Mouse (Mus musculus) spleen, adult 2 months (tissue): ENCODE results near the gene Cacna1g. TPM values are rescaled to one million over a fixed set of nuclear protein-coding genes. Genes with fewer than 3 reads are reported as not detected.

Experiments used
- DNase-seq, 2 experiments: peaks; one replicate each; pipeline versions ENCODE4 v3.0.0 to v3.0.0-alpha.2; 2012 to 2021; ENCODE audit warnings: low spot score in 2 of 2, low read depth in 1 of 2
- H3K27ac ChIP-seq: fragments of 200-500 bp; 2 replicates; pipeline ENCODE4 v1.5.1; 2012; ENCODE audit warnings: low read length, inconsistent platforms; ENCODE audit not compliant: insufficient read depth
- H3K27me3 ChIP-seq: fragments of 200-500 bp; 2 replicates; pipeline ENCODE4 v1.6.1; 2012; ENCODE audit warnings: mild to moderate bottlenecking, moderate library complexity, low read length, inconsistent platforms; ENCODE audit not compliant: control insufficient read depth, insufficient read depth
- H3K36me3 ChIP-seq: fragments of 200-500 bp; 2 replicates; pipeline ENCODE4 v1.6.1; 2012; ENCODE audit warnings: mild to moderate bottlenecking, low read length, inconsistent platforms; ENCODE audit not compliant: control insufficient read depth, insufficient read depth
- H3K4me1 ChIP-seq: fragments of 200-500 bp; 2 replicates; pipeline ENCODE4 v1.6.1; 2011; ENCODE audit warnings: inconsistent platforms; ENCODE audit not compliant: control insufficient read depth, insufficient read depth, insufficient read length
- H3K4me3 ChIP-seq: fragments of 200-500 bp; 2 replicates; pipeline ENCODE4 v1.5.1; 2011; ENCODE audit warnings: mild to moderate bottlenecking, inconsistent platforms; ENCODE audit not compliant: insufficient read depth, insufficient read length; ENCODE audit errors: extremely low read depth
- CTCF ChIP-seq: fragments of 200-500 bp; IDR thresholded peaks from 2 replicates; pipeline ENCODE4 v1.5.1; 2011; ENCODE audit warnings: mild to moderate bottlenecking, inconsistent platforms; ENCODE audit not compliant: insufficient read depth, insufficient read length, insufficient replicate concordance; ENCODE audit errors: extremely low read depth
- POLR2A ChIP-seq: fragments of 200-500 bp; IDR thresholded peaks from 2 replicates; pipeline ENCODE4 v1.6.1; 2011; ENCODE audit warnings: low read depth, low read length, inconsistent platforms
- WGBS: fragments of 180-500 bp; shearing (Covaris S2); methylation state at CpG from one replicate; pipeline ENCODE4 v1.1.7; 2018; 5-methylcytosine and 5-hydroxymethylcytosine counted together
- polyA plus RNA-seq: library from polyadenylated mRNA; depleted of rRNA; stranded (reverse); fragments of >200 nt; gene quantifications from 2 replicates; pipeline ENCODE4 v1.2.3, GENCODE M21; 2012; rRNA removed

Gene Cacna1g
- polyA plus RNA-seq, 1 experiment = 12.0 TPM

DNA sequence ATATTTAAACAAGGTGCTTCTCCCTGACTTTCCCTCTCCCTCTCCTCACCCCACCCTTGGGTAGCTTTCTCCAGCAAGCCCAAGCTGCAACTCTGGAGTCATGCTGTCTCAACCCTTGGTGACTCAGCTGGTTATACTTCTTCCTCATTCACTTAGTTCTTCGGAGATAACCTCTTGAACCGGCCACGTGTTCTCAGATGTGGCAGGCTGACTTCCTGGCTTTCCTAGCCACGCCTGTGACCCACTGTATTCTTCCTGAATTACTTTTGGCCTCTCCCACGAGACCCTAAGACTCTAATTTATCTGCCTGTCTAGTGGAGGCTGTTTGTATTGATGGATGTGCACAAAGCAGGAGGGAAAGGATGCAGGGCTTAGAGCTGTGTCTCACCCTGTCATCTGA lies 103.2 kb downstream of the Cacna1g start:
- H3K4me1 ChIP-seq = no peaks in the 10 kb centered on the region; the same call in 1 of the 2 replicates
- no peak overlapping the region for H3K4me3 ChIP-seq
- H3K36me3 ChIP-seq = no peaks in the 10 kb centered on the region
- H3K27me3 ChIP-seq = no peaks in the 10 kb centered on the region
- no peak for DNase-seq
- TF ChIP-seq CTCF (no peak), POLR2A (no peak)
- WGBS = 3% methylated on average over 5 of the region's 5 CpGs
- H3K27ac ChIP-seq = no peak overlapping the region

GRCm38 (mm10) chr11:94369981-94370380 lies 104.0 kb downstream of the Cacna1g start:
- TF ChIP-seq CTCF (no peak), POLR2A (no peak)
- H3K27me3 ChIP-seq = no peaks in the 10 kb centered on the region
- no peaks in the 10 kb centered on the region; the same call in 1 of the 2 replicates for H3K4me1 ChIP-seq
- no peaks in the 10 kb centered on the region for H3K36me3 ChIP-seq
- H3K27ac ChIP-seq = no peak overlapping the region
- H3K4me3 ChIP-seq = no peak overlapping the region
- no peak for DNase-seq
- WGBS = 60% methylated on average over 6 of the region's 6 CpGs

DNA sequence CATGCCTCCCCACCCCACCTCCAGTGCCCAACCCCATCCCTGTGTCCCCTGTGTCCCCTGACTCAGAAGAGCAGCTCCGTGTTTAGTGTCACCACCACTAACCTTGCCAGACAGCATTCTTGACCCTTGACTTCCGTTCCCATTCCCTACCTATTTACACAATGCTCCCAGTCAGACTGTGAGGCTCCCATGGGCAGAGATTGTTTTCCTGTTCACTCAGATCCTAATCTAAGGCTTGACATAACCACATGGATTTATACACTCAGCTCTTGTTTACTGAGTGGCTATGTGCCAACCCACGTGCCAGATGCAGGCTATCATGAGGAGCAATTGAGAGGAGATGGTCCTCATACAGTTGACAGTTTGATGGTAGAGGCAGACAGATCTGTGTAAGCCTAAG lies 108.7 kb downstream of the Cacna1g start:
- no peak for TF ChIP-seq POLR2A
- TF ChIP-seq CTCF = no peak
- H3K27me3 ChIP-seq = no peaks in the 10 kb centered on the region
- H3K27ac ChIP-seq = no peak overlapping the region
- DNase-seq = no peak
- no peaks in the 10 kb centered on the region for H3K4me1 ChIP-seq
- whole genome bisulfite sequencing = 84% methylated on average over 3 of the region's 3 CpGs
- no peaks in the 10 kb centered on the region for H3K36me3 ChIP-seq
- H3K4me3 ChIP-seq = no peak overlapping the region

DNA sequence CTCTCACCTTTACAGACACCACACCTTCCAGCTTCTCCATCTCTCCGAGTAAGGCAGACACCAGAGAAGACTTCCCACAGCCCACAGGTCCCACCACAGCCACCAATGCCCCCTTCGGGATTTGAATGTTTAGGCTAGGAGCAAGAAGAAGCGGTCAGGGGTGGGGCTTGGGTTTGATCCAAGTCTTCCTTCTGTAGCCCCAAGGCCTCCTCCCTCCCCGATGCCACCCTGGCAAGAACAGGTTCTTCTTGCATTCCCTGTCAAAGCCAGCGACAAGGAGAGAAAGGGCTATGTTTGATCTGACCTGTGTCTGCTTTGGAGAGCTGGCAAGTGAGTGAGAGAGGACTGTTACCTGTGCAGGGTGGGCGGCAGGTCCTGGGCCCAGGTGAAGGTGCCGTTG lies 110.3 kb downstream of the Cacna1g start:
- no peak for TF ChIP-seq POLR2A
- no peak for TF ChIP-seq CTCF
- DNase-seq = no peak

GRCm38 (mm10) chr11:94362101-94362500 lies 111.9 kb downstream of the Cacna1g start:
- H3K36me3 ChIP-seq = no peaks in the 10 kb centered on the region
- no peaks in the 10 kb centered on the region for H3K4me1 ChIP-seq
- DNase-seq = no peak
- TF ChIP-seq CTCF = no peak
- H3K27me3 ChIP-seq = no peaks in the 10 kb centered on the region
- WGBS = 95% methylated on average over 5 of the region's 5 CpGs
- no peak overlapping the region for H3K4me3 ChIP-seq
- no peak overlapping the region for H3K27ac ChIP-seq

More for the DNA sequence above, 110.3 kb downstream of the Cacna1g start:
- Histone ChIP-seq H3K4me1 (no peaks in the 10 kb centered on the region), H3K36me3 (no peaks in the 10 kb centered on the region), H3K27me3 (no peaks in the 10 kb centered on the region), H3K4me3 (no peak overlapping the region), H3K27ac (no peak overlapping the region)
- WGBS = 78% methylated on average over 7 of the region's 7 CpGs

GRCm38 (mm10) chr11:94361166-94361870 lies 112.7 kb downstream of the Cacna1g start:
- Histone ChIP-seq H3K27me3 (no peaks in the 10 kb centered on the region), H3K4me1 (no peaks in the 10 kb centered on the region), H3K36me3 (no peaks in the 10 kb centered on the region), H3K27ac (no peak overlapping the region), H3K4me3 (no peak overlapping the region)
- 92% methylated on average over 14 of the region's 14 CpGs for WGBS
- TF ChIP-seq CTCF (no peak), POLR2A (no peak)
- no peak for DNase-seq

GRCm38 (mm10) chr11:94359168-94359567 lies 114.8 kb downstream of the Cacna1g start:
- Histone ChIP-seq H3K4me3 (no peak overlapping the region), H3K27ac (no peak overlapping the region), H3K4me1 (no peaks in the 10 kb centered on the region), H3K36me3 (no peaks in the 10 kb centered on the region), H3K27me3 (no peaks in the 10 kb centered on the region)
- WGBS = 92% methylated on average over 12 of the region's 12 CpGs
- no peak for DNase-seq
- TF ChIP-seq POLR2A (no peak), CTCF (no peak)

Other genes with a start within 250 kb of the Cacna1g start
- gene Wfikkn2, start 228.2 kb downstream of the Cacna1g start, polyA plus RNA-seq = 0.69 and 0.93 TPM in 2 replicates
- gene Gm21885, start 192.3 kb downstream of the Cacna1g start, polyA plus RNA-seq = not detected in 2 replicates
- 6.6 and 7.3 TPM in 2 replicates for gene Luc7l3, start 152.2 kb downstream of the Cacna1g start, polyA plus RNA-seq
- gene Ankrd40, start 146.2 kb downstream of the Cacna1g start, polyA plus RNA-seq = 50.7 and 65.5 TPM in 2 replicates
- gene Abcc3, start 81.2 kb downstream of the Cacna1g start, polyA plus RNA-seq = 44.5 and 58.7 TPM in 2 replicates
- not detected in 2 replicates for gene Spata20, start 12.0 kb upstream of the Cacna1g start, polyA plus RNA-seq
- 0.23 and 0.39 TPM in 2 replicates for gene Epn3, start 25.8 kb upstream of the Cacna1g start, polyA plus RNA-seq
- gene Mycbpap, start 47.5 kb upstream of the Cacna1g start, polyA plus RNA-seq = 0.06 and 0.11 TPM in 2 replicates
- gene Rsad1, start 75.1 kb upstream of the Cacna1g start, polyA plus RNA-seq = 5.7 and 7.1 TPM in 2 replicates
- 0.11 and 0.20 TPM in 2 replicates for gene Chad, start 90.8 kb upstream of the Cacna1g start, polyA plus RNA-seq
- gene Acsf2, start 127.7 kb upstream of the Cacna1g start, polyA plus RNA-seq = 33.6 and 37.1 TPM in 2 replicates
- gene Lrrc59, start 155.6 kb upstream of the Cacna1g start, polyA plus RNA-seq = 29.3 and 31.4 TPM in 2 replicates
- 11.9 and 14.2 TPM in 2 replicates for gene Mrpl27, start 179.6 kb upstream of the Cacna1g start, polyA plus RNA-seq
- 1.8 and 2.3 TPM in 2 replicates for gene Eme1, start 179.8 kb upstream of the Cacna1g start, polyA plus RNA-seq
- gene Xylt2, start 203.3 kb upstream of the Cacna1g start, polyA plus RNA-seq = 25.7 and 34.0 TPM in 2 replicates
- not detected in 2 replicates for gene Gm11541, start 230.3 kb upstream of the Cacna1g start, polyA plus RNA-seq